Mouse (Mus musculus): ENCODE results near the gene Gm49355. TPM values are rescaled to one million over a fixed set of nuclear protein-coding genes. Genes with fewer than 3 reads are reported as not detected.
A peak's percentile ranks its signal among the peaks of the same experiment; 100 is the strongest.

Gene Gm49355
- polyA plus RNA-seq, 1 experiment from 2014 or later, result 0.15 TPM

DNA sequence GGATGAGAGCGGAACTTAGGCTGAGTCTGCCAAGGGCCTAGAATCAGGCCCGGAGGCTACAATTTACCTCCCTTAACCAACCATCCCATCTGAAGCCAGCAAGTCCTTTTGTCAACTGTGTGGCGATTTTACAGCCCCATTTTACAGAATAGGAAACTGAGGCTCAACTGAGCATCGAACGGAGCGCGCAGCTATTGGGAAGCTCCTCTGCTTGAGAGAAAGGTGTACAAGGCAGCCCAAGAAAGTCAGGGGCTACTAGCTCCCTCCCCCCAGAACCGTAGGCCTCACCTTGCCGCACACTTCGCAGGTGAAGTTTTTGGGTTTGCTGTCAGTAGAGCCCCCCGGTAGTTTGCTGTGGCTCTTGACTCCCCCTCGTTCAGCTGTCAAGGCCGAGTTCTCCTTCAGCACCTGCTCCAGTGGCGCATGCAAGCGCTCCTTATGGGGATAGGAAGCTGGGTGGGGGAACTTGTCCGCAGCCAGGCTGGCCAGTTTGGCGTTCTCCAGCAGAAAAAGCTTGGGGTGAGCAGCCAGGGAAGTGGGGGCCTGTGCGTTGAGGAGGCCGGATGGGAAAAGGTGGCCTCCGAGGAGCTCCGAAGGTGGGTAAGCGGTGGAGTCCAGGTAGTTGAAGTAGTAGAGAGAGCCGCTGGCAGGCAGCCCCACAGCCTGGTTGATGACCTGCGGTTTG is 60.4 kb downstream of the Gm49355 start:
- no peaks in the 10 kb centered on the region for H3K36me3 ChIP-seq (replicated peaks; ENCODE audit: control insufficient read depth, insufficient read depth, low read depth, low read length)
- no peaks in the 10 kb centered on the region for H3K9me3 ChIP-seq (replicated peaks; ENCODE audit: control insufficient read depth, low read length)
- WGBS, result 2% methylated on average over 24 of the region's 24 CpGs
- H3K9ac ChIP-seq (replicated peaks; ENCODE audit: low read length), result peak overlapping the region; percentile 28; the same call in 1 of the 2 replicates
- H3K4me2 ChIP-seq (ENCODE audit: low read depth, low read length), result peak overlapping the region; percentile 21; the same call in 1 of the 2 replicates
- no peak overlapping the region for H3K27ac ChIP-seq (replicated peaks; ENCODE audit: low read depth, low read length)
- no peak for DNase-seq (ENCODE audit: low spot score)
- 0 out of 2 replicates have a peak, but pooled peaks cover 6% of the 10 kb centered on the region for H3K4me1 ChIP-seq (ENCODE audit: control insufficient read depth, insufficient read depth, low read length)
- H3K4me3 ChIP-seq (ENCODE audit: low read depth, low read length), result peak overlapping the region; percentile 21
- no peak for ATAC-seq (replicated peaks; ENCODE audit: insufficient number of reproducible peaks, low FRiP score, low TSS enrichment, low read depth)
- peaks cover 85% of the 10 kb centered on the region for H3K27me3 ChIP-seq (ENCODE audit: control insufficient read depth, insufficient read depth, low read length)

DNA sequence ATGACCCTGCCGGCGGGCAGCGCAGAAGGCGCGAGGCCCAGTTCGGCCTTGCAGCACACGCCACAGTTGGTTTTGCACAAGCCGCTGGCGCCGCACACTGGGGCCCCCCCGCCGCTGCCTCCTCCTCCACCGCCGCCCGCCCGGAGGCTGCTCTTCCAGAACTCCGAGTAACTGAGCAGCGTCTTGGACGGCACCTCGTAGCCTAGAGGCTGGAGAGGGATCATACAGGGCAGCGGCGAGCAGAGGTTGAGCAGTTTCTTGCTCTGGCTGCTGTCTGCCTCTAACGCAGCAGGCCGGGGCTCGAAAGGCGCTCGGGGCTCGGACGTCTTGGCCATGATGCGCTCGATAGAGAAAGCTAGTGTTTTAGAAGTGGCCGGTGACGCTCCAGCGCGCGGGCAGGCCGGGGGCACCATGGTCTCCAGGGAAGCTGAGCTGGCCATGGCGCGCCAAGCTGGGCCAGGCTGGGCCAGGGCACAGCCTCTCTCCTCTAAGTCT is 61.0 kb downstream of the Gm49355 start:
- WGBS, result under 1% methylated on average over 39 of the region's 39 CpGs
- peak overlapping the region; percentile 18 for H3K4me3 ChIP-seq (ENCODE audit: low read depth, low read length)
- H3K9ac ChIP-seq (replicated peaks; ENCODE audit: low read length), result peak overlapping the region; percentile 28; the same call in 1 of the 2 replicates
- H3K4me2 ChIP-seq (ENCODE audit: low read depth, low read length), result peak overlapping the region; percentile 21; the same call in 1 of the 2 replicates
- H3K27me3 ChIP-seq (ENCODE audit: control insufficient read depth, insufficient read depth, low read length), result peaks cover 84% of the 10 kb centered on the region
- no peak for ATAC-seq (replicated peaks; ENCODE audit: insufficient number of reproducible peaks, low FRiP score, low TSS enrichment, low read depth)
- 0 out of 2 replicates have a peak, but pooled peaks cover 6% of the 10 kb centered on the region for H3K4me1 ChIP-seq (ENCODE audit: control insufficient read depth, insufficient read depth, low read length)
- peak; percentile 42 for DNase-seq (ENCODE audit: low spot score)
- H3K36me3 ChIP-seq (replicated peaks; ENCODE audit: control insufficient read depth, insufficient read depth, low read depth, low read length), result no peaks in the 10 kb centered on the region
- H3K27ac ChIP-seq (replicated peaks; ENCODE audit: low read depth, low read length), result no peak overlapping the region
- no peaks in the 10 kb centered on the region for H3K9me3 ChIP-seq (replicated peaks; ENCODE audit: control insufficient read depth, low read length)

DNA sequence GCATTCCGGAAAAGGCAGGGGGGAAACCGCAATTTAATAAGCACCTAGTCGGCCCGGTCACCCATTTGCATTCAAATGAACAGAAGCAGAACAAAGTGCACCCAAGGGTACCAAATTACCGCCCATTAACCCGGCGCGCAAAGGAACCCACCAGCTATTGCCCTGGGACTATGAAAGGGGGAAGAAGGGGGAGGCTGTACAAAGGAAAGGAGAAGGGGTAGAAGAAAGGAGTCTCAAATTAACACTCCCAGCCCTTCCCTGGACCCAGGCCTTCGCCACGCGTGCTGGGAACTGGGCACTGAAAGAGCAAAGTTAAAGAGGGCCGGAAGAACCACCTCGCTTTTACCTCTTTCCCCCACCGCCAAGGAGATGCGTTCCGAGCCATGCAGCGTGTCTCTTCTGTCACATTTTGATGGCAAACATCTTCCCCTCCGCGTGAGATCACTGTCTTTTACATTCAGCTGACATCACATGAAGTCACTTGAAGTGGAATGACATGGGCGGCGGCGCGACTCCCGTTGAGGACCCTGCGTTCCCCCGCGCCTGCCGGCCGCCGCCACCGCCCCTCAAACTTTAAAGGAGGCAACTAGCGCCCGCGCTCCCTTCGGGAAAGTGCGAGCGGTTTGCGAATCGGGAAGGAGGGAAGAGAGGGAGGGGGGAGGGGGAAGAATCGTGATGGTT is 61.6 kb downstream of the Gm49355 start:
- H3K4me3 ChIP-seq (ENCODE audit: low read depth, low read length), result peak overlapping the region; percentile 18
- H3K27ac ChIP-seq (replicated peaks; ENCODE audit: low read depth, low read length), result no peak overlapping the region
- DNase-seq (ENCODE audit: low spot score) (peak; percentile 29), ATAC-seq (replicated peaks; ENCODE audit: insufficient number of reproducible peaks, low FRiP score, low TSS enrichment, low read depth) (no peak)
- no peak overlapping the region for H3K4me2 ChIP-seq (ENCODE audit: low read depth, low read length)
- H3K9ac ChIP-seq (replicated peaks; ENCODE audit: low read length), result no peak overlapping the region
- WGBS, result 0% methylated on average over 39 of the region's 40 CpGs
- H3K4me1 ChIP-seq (ENCODE audit: control insufficient read depth, insufficient read depth, low read length), result 0 out of 2 replicates have a peak, but pooled peaks cover 6% of the 10 kb centered on the region
- peaks cover 81% of the 10 kb centered on the region for H3K27me3 ChIP-seq (ENCODE audit: control insufficient read depth, insufficient read depth, low read length)
- no peaks in the 10 kb centered on the region for H3K36me3 ChIP-seq (replicated peaks; ENCODE audit: control insufficient read depth, insufficient read depth, low read depth, low read length)
- H3K9me3 ChIP-seq (replicated peaks; ENCODE audit: control insufficient read depth, low read length), result no peaks in the 10 kb centered on the region

DNA sequence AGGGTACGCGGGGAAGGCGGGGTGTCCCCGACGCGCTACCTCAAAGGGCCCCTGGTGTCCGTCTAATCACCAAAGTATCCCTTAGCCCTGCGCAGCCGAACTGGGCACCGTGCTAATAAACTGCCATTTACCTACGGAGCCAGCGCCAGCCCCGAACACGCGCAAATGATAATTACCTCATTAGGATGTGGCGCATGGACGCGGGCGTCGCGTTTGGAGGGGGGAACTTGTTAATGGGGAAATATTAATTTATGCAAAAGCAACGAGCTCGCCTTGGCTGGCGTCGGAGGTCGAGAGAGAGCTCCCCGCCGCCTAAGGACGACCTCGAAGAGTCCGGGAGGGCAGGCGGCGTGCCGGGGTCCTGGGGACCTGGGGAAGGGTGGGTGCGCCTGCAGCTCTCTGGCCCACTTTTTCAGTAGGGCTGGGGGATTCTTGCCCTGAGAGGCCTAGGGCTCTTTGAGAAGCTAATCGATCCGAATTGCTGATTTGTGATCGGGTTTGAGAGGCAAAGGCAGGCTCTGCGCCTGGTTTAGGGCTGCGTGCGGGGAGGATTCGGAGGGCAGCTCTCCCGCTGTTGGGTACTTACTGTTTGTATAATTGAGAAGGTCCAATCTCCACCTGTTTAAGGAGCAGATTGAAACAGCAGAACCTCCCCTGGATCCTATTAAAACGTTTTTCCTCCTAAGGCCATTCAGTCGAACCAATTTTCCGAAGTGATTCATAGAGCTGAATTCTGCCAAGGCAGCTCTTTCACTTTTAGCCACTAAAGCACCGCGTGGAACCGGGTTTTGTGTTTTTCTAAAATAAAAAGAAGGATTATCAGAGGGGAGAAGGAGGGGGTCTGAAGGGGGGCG is 62.5 kb downstream of the Gm49355 start:
- Histone ChIP-seq H3K9ac (replicated peaks; ENCODE audit: low read length) (no peak overlapping the region), H3K4me3 (ENCODE audit: low read depth, low read length) (peak overlapping the region; percentile 5; the same call in 1 of the 2 replicates), H3K9me3 (replicated peaks; ENCODE audit: control insufficient read depth, low read length) (no peaks in the 10 kb centered on the region), H3K27me3 (ENCODE audit: control insufficient read depth, insufficient read depth, low read length) (peaks cover 82% of the 10 kb centered on the region), H3K4me2 (ENCODE audit: low read depth, low read length) (no peak overlapping the region), H3K27ac (replicated peaks; ENCODE audit: low read depth, low read length) (no peak overlapping the region), H3K36me3 (replicated peaks; ENCODE audit: control insufficient read depth, insufficient read depth, low read depth, low read length) (no peaks in the 10 kb centered on the region), H3K4me1 (ENCODE audit: control insufficient read depth, insufficient read depth, low read length) (0 out of 2 replicates have a peak, but pooled peaks cover 6% of the 10 kb centered on the region)
- WGBS, result under 1% methylated on average over 50 of the region's 50 CpGs
- DNase-seq (ENCODE audit: low spot score), result peak; percentile 64
- no peak for ATAC-seq (replicated peaks; ENCODE audit: insufficient number of reproducible peaks, low FRiP score, low TSS enrichment, low read depth)

DNA sequence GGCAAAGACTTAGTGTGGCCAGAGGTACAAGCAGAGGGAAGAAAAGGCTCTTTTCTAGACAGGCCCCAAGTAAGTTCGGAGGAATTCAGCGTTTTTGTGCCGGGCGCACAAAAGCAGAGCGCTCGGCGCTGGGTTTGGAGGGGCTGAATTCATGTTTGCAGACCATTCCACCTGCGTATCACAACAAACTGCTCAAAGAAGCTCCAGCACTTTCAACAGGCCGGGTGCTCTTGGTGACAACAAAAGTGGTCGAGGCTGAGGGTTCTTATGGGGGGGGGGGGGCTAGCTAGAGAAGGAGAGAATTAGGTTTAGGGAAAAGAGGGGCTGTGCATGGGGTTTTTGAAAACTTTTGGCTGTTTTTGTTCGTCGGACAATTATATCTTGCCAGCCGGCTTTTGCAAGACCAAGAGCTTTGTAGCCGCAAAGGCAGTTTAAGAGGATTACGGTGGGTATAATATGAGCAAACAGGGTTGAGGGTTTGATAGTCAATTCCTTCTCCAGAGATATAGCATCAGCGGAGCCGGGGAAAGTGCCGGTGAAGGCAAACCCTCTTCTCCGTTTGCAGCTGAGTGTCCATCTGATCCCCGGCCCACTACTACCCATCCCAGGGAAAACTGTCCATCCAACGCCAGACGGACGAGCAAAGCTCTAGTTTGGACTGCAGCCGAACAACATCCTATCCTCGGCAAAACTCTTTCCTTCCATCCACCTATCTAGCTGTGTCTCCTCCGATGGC is 63.3 kb downstream of the Gm49355 start:
- Histone ChIP-seq H3K27ac (replicated peaks; ENCODE audit: low read depth, low read length) (no peak overlapping the region), H3K4me3 (ENCODE audit: low read depth, low read length) (no peak overlapping the region), H3K9ac (replicated peaks; ENCODE audit: low read length) (no peak overlapping the region), H3K36me3 (replicated peaks; ENCODE audit: control insufficient read depth, insufficient read depth, low read depth, low read length) (no peaks in the 10 kb centered on the region), H3K27me3 (ENCODE audit: control insufficient read depth, insufficient read depth, low read length) (peaks cover 79% of the 10 kb centered on the region), H3K4me2 (ENCODE audit: low read depth, low read length) (no peak overlapping the region), H3K4me1 (ENCODE audit: control insufficient read depth, insufficient read depth, low read length) (0 out of 2 replicates have a peak, but pooled peaks cover 6% of the 10 kb centered on the region), H3K9me3 (replicated peaks; ENCODE audit: control insufficient read depth, low read length) (no peaks in the 10 kb centered on the region)
- ATAC-seq (replicated peaks; ENCODE audit: insufficient number of reproducible peaks, low FRiP score, low TSS enrichment, low read depth) (no peak), DNase-seq (ENCODE audit: low spot score) (peak; percentile 38)
- 1% methylated on average over 26 of the region's 26 CpGs for WGBS

DNA sequence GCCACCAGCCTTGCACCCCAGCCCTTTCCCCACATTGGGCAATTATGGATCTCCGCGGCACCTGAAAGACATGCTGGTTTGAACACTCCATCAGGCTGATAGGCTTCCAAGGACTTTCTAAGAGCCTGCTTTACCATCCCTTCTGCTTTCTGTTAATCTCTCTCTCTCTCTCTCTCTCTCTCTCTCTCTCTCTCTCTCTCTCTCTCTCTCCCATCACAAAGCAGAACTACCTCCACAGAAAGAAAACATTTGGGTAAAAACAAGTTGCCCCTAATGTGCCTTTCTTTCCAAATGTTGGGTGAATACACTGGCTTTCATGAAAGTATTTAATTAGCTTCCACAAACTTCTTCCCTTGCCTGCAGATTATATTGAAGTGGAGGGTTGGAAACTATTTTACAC is 64.3 kb downstream of the Gm49355 start, which contains the start of gene Fezf2:
TSS of gene Fezf2 (minus strand) at position 101 of the 400 bp plus-strand sequence.
- H3K4me2 ChIP-seq (ENCODE audit: low read depth, low read length), result no peak within 1 kb of the TSS
- H3K9me3 ChIP-seq (replicated peaks; ENCODE audit: control insufficient read depth, low read length), result no peaks in the 10 kb centered on the region
- ATAC-seq (replicated peaks; ENCODE audit: insufficient number of reproducible peaks, low FRiP score, low TSS enrichment, low read depth), result no peak
- no peaks in the 10 kb centered on the region for H3K36me3 ChIP-seq (replicated peaks; ENCODE audit: control insufficient read depth, insufficient read depth, low read depth, low read length)
- no peak within 1 kb of the TSS for H3K27ac ChIP-seq (replicated peaks; ENCODE audit: low read depth, low read length)
- peaks cover 72% of the 10 kb centered on the region for H3K27me3 ChIP-seq (ENCODE audit: control insufficient read depth, insufficient read depth, low read length)
- WGBS, result 2% methylated on average over 2 of the region's 2 CpGs
- no peak for DNase-seq (ENCODE audit: low spot score)
- no peak within 1 kb of the TSS for H3K9ac ChIP-seq (replicated peaks; ENCODE audit: low read length)
- H3K4me3 ChIP-seq (ENCODE audit: low read depth, low read length), result no peak within 1 kb of the TSS
- H3K4me1 ChIP-seq (ENCODE audit: control insufficient read depth, insufficient read depth, low read length), result 0 out of 2 replicates have a peak, but pooled peaks cover 6% of the 10 kb centered on the region

Measured in embryonic facial prominence, embryonic 11.5 days (tissue).